Mouse (Mus musculus): Measurements from ENCODE around the gene Pitpnm2.

The Pitpnm2 gene

DNA sequence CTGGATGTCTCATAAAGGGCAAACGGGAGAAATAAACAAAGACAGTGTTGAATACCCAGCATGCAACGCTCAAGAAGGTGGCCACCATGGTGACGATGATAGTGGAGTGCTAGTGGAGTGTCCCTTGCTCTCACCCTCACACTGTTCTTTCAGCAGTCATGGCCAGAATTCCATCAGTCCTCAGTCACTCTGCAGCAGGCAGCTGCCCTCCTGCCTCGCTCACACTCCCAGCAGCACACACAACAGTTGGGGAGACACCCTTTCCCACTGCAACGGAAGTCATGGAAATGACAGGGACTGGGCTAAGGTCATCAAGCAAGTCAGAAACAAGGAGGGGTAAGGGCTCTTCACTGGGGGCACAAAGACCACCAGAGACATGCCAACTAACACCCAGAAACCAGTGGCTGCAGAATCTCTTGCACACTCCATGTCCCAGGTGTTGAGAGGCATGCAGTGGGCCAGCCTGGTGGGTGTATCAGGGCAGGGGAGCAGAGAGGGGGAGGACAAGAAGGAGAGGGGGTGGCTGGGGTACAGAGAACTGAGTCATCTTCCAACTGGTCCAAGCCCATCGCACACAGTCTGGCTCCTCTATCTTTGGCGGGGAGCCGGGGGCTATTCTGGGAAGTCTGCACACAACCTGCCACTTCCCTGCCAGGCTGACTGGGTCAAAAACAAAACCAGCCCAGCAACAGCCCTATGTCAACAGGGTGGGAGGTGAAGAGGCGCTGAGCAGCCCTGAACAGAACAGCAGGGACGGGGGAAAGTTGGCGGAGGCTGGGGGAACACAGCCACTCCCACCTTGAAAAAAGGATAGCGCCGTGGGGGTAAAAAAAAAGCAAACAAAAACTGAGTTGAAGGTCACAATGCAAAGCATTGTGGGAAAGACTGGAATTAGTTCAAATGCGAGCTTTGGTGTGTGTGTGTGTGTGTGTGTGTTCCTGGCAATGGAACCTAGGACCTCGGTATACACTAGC, 76.3 kb downstream of the Pitpnm2 start:
- DNase-seq: no peak

GRCm38 (mm10) chr5:124172246-124172645, 77.3 kb downstream of the Pitpnm2 start:
- DNase-seq: no peak

DNA sequence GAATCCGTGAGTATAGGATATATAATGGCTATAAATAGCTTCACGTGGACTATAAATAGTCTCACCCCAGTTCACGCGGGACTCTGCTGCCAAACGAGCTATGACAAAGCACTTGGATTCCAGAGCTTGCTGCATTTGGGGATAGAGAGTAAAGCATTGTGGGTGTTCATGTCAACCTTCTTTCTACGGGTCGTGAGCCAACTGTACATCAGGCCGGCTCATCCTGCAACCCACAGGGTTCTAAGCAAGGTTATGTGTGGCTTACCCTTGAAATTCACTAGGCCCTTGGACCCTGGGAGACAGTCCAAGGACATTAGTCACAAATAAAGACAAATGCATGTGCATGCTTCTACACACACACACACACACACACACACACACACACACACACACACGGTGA, 77.8 kb downstream of the Pitpnm2 start:
- DNase-seq: no peak

- DNase-seq: no peak
Measured at GRCm38 (mm10) chr5:124169224-124169621, 80.3 kb downstream of the Pitpnm2 start.

DNA sequence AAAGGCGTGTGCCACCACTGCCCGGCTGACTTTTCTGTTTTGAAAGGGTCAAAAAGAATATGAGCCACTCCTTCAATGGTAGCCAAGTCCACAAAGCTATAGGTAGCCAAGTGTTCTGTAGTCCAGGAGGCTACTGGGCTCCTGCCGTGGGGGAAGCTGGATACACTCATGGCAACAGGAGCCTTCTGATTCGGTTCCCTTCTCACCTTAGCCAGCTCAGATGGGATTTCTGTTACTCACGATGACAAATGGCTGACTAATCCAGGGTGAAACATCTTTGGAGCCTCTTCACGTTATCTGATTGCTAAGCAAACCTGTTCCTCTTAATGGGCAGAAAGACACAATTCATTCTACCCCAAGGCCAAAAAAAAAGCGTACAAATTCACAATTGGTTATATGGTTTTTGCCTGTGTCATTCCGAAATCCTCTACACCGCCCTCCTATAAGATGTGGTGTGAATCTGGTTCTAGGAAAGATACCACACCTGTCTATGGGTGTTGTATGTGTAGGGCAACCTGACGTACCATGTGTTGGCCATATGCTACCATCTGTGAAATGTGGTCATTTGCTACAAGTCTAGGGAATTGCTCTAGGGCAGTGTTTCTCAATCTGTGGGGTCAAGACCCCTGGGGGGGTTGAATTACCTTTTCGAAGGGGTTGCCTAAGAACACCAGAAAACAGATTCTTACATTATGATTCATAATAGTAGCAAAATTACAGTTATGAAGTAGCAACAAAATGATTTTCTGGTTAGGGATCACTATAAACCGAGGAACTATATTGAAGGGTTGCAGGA, 80.9 kb downstream of the Pitpnm2 start:
- no peak for DNase-seq

GRCm38 (mm10) chr5:124167621-124168020, 81.9 kb downstream of the Pitpnm2 start:
- no peak for DNase-seq

- no peak for DNase-seq
Measured at GRCm38 (mm10) chr5:124166741-124167140, 82.8 kb downstream of the Pitpnm2 start.

DNA sequence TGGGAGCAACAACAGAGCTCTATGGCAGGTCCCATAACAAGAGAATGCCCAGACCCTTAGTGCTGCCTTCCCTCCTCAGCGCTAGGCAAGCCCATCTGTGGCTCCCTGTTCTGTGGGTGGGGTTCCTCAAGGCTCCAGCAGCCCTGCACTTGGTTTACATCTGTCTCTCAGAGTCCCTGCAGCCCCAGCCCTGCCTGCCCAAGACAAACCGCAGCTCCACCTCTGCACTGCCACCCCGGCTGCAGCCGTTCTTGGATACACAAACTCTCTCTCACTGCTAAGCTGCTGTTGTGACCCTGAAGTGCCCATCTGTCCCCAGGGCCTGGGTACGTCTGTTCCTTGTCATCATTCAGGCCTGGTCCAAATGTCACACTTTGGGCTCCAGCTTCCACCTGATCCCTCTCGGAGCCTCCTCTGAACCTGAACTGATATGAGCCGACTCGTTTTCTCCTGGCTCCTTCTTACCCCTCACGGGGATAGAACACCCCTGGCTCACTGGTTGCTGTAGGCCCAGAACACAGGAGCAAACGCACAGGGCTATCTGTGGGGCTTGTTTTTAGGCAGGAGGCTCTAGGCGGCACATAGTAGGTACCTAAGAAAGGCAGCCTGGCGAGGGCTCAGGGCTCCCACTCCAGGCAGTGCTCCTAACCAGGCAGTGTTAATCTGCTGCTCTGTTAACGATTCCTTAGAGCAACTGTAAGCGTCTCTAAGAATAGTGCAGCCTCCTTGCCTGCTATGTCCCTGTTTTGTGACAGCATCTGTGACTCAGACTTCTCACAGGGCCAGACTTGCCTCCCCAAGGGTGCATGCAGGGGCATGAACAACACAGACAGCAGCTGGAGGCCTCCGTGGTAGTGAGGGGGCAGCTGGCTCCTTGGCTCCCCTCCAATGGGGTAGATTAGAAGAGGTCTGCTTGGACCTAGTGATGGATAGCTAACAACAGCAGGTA, 83.7 kb downstream of the Pitpnm2 start:
- no peak for DNase-seq

GRCm38 (mm10) chr5:124163445-124163844, 86.1 kb downstream of the Pitpnm2 start:
- no peak for DNase-seq

DNA sequence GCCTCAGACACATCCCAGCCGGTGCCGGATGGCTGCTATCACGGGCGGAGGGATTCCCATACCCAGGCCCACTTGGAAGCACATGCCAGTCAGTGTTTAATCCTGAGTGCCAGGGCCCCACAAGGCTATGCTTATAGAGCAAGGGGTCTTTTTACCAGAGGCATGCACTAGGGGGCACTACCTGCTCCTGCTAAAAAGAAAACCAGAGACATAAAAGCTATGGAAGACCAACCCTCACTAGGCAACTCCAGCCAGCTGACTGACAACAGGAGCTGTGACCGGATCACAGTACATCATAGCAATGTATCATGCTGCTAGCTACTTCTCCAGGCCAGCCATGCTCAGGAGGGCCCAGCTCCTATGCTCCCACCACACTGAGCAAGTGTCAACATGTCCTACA, 87.0 kb downstream of the Pitpnm2 start:
- peak; percentile 80 to 82 for DNase-seq

DNA sequence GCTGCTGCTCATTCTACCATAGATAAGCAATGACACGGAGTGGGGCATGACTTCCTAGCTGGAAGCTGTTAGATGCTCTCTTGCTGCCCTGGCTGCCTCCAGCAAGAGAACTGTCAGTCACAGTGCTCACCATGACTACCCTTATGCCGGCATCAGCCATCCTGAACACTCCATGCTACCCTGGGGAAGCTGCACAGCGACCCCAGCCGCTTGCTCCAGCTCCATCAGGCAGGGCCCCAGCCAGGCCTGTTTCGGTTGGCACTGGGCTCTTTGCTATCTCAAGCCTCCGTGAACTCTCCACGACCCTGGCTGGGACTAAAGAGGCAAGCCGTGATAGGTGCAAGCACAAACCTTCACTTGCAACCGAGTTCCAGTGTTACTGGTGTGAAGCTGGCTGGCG, 87.7 kb downstream of the Pitpnm2 start:
- no peak for DNase-seq

- no peak for DNase-seq
Measured at GRCm38 (mm10) chr5:124159453-124159852, 90.1 kb downstream of the Pitpnm2 start.

DNA sequence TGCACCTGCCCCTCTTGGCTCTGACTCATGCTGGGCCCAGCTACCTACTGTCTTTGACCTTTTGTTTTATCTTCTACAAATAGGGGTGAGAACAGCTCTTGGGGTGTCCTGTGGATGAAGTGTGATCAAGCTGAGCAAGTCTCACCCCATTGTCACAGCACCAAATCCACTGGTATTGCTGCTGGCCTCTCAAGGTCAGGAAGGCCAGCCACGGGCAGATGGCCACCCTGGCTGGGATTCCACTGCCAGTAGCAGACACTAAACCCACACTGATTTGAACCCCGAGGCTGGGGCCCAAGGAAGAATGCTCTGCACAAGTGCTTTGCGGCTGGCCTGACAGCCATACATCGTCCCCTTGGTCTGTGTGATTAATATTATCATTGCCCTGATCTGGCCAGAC, 91.3 kb downstream of the Pitpnm2 start:
- no peak for DNase-seq

DNA sequence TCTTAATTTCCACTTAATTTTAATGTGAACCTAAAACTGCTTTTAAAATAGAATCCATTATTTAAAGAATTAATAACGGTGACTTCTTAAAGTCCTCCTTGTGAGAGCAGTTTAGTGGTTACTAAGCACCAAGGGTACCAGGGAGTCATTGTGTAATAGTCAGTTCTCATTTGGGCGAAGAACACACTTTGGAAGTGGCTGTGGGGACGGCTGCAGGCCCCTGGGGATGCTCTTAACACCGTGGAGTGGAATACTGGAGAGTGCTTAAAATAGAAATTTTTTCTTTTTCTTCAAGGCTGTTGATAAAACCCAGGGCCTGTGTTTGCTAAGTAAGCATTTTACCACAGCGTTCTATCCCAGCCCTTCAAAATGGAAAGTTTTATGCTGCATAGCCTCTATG, 93.6 kb downstream of the Pitpnm2 start:
- DNase-seq: no peak

DNA sequence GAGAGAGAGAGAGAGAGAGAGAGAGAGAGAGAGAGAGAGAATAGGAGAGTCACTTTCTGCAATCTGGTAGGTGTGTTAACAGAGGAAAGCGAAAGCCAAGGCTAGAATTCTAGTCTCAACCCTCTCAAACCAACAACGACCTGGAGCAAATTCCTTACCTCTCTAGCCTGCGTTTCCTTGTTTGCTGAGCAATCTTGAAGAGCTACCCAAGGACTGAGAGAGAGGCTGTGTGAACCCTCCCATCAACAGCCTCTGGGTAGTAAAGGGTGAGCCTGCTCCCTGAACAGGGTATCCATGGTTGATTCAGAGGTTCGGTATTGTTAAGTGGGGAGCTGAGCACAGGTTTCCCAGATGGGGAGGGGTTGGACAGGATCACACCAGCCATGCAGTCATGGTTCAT, 96.8 kb downstream of the Pitpnm2 start:
- no peak for DNase-seq

DNA sequence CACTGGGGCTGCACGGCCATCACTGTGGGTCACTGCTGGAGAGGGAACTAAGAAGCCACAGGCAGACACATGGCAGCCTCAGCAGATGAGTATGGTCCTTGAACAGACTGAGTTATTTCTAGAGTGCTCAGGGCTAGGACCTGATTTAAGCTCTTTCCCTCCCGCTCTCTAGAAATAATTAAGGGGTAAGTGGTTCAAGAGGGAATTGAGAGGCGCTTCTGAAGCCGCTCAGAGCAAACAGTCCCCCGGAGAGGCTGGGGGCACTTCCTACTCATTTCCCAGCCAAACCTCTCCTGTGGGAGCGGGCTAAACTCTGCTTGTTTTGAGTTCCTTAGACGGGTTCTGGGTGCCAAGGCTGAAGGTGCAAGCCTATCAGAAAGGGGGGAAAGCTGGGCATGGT, 98.7 kb downstream of the Pitpnm2 start:
- DNase-seq: no peak

DNA sequence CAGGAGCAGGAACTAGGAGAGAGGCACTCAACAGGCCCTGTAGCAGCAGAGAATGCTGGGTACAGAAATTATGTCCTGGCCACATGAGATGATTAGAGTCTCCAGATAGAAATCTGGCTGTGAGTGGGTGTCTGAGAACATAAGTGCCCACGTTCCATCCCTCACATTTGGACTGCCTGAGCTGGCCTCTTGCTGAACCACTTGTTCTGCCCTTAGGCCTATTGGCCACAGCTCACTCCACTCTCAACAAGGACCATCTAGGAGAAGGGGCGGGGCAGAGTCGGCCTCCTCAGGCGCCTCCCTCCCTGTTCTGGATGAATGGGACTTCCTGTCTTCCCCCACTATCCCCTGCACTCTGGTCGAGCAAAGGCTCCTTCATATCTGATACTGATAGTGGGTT, 100.5 kb downstream of the Pitpnm2 start:
- no peak for DNase-seq

- DNase-seq: no peak
Measured at GRCm38 (mm10) chr5:124138066-124138465, 111.5 kb downstream of the Pitpnm2 start.

DNA sequence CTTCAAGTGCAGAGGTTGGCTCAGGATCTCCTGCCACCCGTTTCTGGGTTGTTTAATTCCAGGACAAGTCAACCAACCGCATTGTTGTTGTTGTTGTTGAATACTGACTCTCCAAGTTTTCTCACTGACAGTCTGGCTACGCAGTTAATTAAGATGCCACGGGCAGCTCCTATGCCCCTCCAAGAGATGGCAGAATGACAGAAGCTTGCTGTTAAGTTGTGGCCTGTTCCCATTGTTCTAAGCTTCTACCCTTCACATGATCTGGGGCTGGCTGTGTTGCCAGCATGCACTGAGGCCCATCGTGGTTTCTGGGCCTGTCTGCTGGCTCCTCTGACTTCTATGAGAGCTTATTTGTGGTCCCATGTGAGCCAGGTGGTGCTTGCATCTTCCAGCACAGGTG, 115.3 kb downstream of the Pitpnm2 start:
- no peak for DNase-seq

DNA sequence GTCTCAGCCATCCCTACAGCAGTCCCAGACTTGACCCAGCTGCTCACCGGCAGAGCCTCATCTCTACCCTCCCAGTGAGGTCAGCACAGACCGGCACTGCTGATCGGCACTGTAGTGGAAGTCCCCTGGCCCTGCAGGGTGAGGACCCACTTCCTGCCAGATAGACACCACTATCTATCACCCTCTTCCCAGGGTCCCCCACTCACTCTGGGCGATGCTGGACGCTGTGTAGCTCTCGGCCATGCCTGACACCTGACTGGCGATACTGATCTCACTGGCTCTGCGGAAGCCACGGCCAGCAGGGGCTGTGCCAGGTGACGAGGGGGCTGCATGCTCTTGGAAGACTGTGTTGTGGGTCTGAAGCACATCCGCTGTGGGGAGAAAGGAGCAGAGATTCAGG, 124.5 kb downstream of the Pitpnm2 start:
- DNase-seq: no peak

DNA sequence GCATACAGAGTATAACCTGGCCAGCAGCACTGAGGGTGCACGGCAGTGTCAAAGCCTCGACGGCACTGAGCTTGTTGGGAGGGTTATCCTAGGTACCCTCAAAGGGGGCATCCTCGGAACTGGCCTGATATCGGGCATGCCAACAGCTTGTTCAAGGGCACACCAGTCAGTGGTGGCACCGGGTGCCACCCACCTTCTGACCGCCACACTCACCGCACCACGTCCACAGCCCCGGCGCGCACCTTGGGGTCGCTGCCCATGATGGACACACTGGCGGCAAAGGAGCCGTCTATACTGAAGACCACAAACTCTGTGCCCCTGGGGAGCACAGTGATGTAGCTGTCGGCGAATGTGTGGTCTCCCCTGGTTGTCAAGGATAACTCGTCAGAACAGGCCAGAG, 127.2 kb downstream of the Pitpnm2 start:
- no peak for DNase-seq

DNA sequence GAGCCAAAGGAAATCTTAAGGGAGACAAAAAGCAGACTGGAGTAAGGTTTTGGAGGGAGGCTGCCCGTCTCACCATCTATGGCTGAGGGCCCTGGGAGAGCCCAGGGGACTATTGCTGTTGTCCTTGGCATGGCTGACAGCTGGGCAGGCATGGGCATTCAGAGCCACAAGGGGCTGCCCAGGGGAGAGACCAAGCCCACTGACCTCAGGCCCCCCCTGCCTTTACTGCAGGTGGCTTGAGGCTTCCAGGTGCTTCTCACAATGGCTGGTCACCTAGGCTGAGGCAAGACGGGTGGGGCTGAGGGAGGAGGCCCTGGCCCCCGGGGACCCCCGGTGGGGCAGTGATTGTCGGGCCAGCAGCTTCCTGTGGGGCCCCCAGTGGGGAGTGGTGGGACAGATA, 130.4 kb downstream of the Pitpnm2 start:
- DNase-seq: no peak

Data from B cell, adult 2 months (primary cell).